Mouse (Mus musculus) ES-E14 (cell line): ENCODE measurements around the gene 4931406P16Rik.

Experiments used
- CHD2 ChIP-seq: IDR thresholded peaks from 2 replicates; pipeline ENCODE4 v1.6.1; 2014; ENCODE audit warnings: mild to moderate bottlenecking, low read depth, low read length, inconsistent platforms
- ZC3H11A ChIP-seq: IDR thresholded peaks from 2 replicates; pipeline ENCODE4 v1.6.1; 2012; ENCODE audit warnings: low read depth, mild to moderate bottlenecking, inconsistent platforms, low read length, borderline replicate concordance
- ZNF384 ChIP-seq: IDR thresholded peaks from 2 replicates; pipeline ENCODE4 v1.6.1; 2012; ENCODE audit warnings: low read depth, low read length, inconsistent platforms

DNA sequence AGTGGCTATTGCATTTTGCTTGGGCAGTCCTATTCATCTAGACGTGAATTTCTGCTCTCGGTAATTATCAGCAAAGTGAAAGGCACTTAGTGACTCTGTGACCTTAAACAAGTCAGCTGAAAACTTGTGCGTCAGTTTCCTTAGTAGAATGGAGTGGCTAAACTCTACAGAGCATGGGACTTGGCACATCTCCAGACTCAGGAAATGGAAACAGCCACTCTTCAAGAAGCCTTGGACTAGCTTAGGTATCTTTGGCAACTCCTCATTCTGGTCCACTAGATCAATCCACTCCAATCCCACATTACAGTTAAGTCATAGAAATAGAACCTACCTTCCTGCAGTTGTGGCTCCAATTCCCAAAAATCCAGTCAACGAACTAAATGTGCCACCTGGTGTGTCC, 7.9 kb downstream of the 4931406P16Rik start:
- no peak for TF ChIP-seq ZC3H11A
- no peak for TF ChIP-seq ZNF384
- TF ChIP-seq CHD2 = no peak
